Mouse (Mus musculus) neural tube, embryonic 11.5 days (tissue): Measurements from ENCODE around the gene Wdr74. TPM values are rescaled to one million over a fixed set of nuclear protein-coding genes. Genes with fewer than 3 reads are reported as not detected.

Experiments
- ATAC-seq: fragments of 200-750 bp; cut with Nextera tagmentation; 2 replicates; pipeline ENCODE4 v1.8.0; 2017; ENCODE audit warnings: moderate number of reproducible peaks, mild to moderate bottlenecking, moderate TSS enrichment, moderate library complexity; ENCODE audit not compliant: insufficient read depth, low FRiP score, low TSS enrichment
- DNase-seq: peaks from one replicate; pipeline ENCODE4 v3.0.0-alpha.2; 2015; ENCODE audit warnings: low spot score
- H3K27ac ChIP-seq: fragments of 300-500 bp; sonication (generic); 2 replicates; pipeline ENCODE4 v1.5.1; 2014; ENCODE audit warnings: low read depth, mild to moderate bottlenecking, low read length
- H3K27me3 ChIP-seq: fragments of 300-500 bp; sonication (generic); 2 replicates; pipeline ENCODE4 v1.6.1; 2014; ENCODE audit warnings: mild to moderate bottlenecking, low read length, mixed read lengths; ENCODE audit not compliant: control insufficient read depth, insufficient read depth
- H3K36me3 ChIP-seq: fragments of 300-500 bp; sonication (generic); 2 replicates; pipeline ENCODE4 v1.6.1; 2014; ENCODE audit warnings: mild to moderate bottlenecking, low read length, moderate library complexity, mixed read lengths; ENCODE audit not compliant: control insufficient read depth, insufficient read depth
- H3K4me1 ChIP-seq: fragments of 300-500 bp; sonication (generic); 2 replicates; pipeline ENCODE4 v1.6.1; 2014; ENCODE audit warnings: low read length, mixed read lengths; ENCODE audit not compliant: control insufficient read depth, insufficient read depth
- H3K4me2 ChIP-seq: fragments of 300-500 bp; sonication (generic); 2 replicates; pipeline ENCODE4 v1.6.1; 2014; ENCODE audit warnings: low read depth, mild to moderate bottlenecking, moderate library complexity
- H3K4me3 ChIP-seq: fragments of 300-500 bp; sonication (generic); 2 replicates; pipeline ENCODE4 v1.5.1; 2014; ENCODE audit warnings: low read depth, low read length
- H3K9ac ChIP-seq: fragments of 300-500 bp; sonication (generic); 2 replicates; pipeline ENCODE4 v1.6.1; 2014; ENCODE audit warnings: mild to moderate bottlenecking, low read length
- H3K9me3 ChIP-seq: fragments of 300-500 bp; sonication (generic); 2 replicates; pipeline ENCODE4 v1.6.1; 2016; ENCODE audit warnings: low read length; ENCODE audit not compliant: control insufficient read depth
- WGBS: fragments of 180-500 bp; shearing (Covaris S2); extraction: QIAGEN DNeasy Blood & Tissue Kit; methylation state at CpG from one replicate; pipeline ENCODE4 v1.1.7; 2014; 5-methylcytosine and 5-hydroxymethylcytosine counted together
- polyA plus RNA-seq: library from polyadenylated mRNA; unstranded; fragments of >200 nt; fragmentation: Nextera tagmentation; extraction: Ambion mirVana; gene quantifications from 2 replicates; pipeline ENCODE4 v1.2.1, GENCODE M21; 2014

Gene Wdr74
- polyA plus RNA-seq, 1 experiment from 2014 or later, result 92.8 TPM

DNA sequence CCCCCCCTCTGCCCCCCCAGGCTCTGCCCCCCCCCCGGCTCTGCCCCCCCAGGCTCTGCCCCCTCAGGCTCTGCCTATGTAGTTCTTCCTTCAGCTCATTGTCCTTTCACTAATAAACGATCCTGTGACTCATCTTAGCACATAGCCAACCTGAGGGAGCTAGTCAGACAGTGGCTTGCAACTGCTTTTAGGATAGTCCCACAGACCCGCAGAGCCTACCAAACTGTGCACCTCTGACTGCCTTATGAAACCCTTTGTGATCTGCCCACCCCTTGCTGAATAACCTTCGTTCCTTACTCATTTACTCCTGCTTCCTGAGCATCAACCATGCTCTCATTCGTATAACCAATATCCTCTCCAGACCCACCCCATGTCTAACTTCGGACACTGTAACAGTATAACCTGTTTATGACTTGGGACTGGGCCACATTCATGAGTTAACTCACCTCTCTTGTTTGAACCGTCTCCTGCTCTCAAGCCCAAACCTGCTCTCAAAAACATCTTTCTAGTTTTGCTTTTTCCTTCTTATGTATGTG, 29.4 kb upstream of the Wdr74 start:
- Histone ChIP-seq H3K9me3 (no peaks in the 10 kb centered on the region), H3K4me1 (no peaks in the 10 kb centered on the region; the same call in 1 of the 2 replicates), H3K9ac (no peak overlapping the region), H3K27ac (no peak overlapping the region), H3K27me3 (no peaks in the 10 kb centered on the region), H3K4me3 (no peak overlapping the region), H3K4me2 (no peak overlapping the region), H3K36me3 (peaks cover 18% of the 10 kb centered on the region)
- ATAC-seq (no peak), DNase-seq (no peak)
- whole genome bisulfite sequencing, result 84% methylated on average over 7 of the region's 7 CpGs

GRCm38 (mm10) chr19:8706930-8707329, 28.7 kb upstream of the Wdr74 start:
- H3K36me3 ChIP-seq, result peaks cover 20% of the 10 kb centered on the region
- DNase-seq, result no peak
- WGBS, result 98% methylated on average over 7 of the region's 7 CpGs

GRCm38 (mm10) chr19:8708954-8709353, 26.7 kb upstream of the Wdr74 start:
- DNase-seq, result no peak
- WGBS, result 93% methylated on average over 8 of the region's 8 CpGs
- H3K36me3 ChIP-seq, result peaks cover 20% of the 10 kb centered on the region

More at GRCm38 (mm10) chr19:8706930-8707329, 28.7 kb upstream of the Wdr74 start:
- ATAC-seq, result no peak
- no peak overlapping the region for H3K9ac ChIP-seq
- H3K27me3 ChIP-seq, result no peaks in the 10 kb centered on the region
- no peaks in the 10 kb centered on the region for H3K9me3 ChIP-seq
- no peak overlapping the region for H3K4me2 ChIP-seq
- peaks cover 6% of the 10 kb centered on the region for H3K4me1 ChIP-seq
- H3K27ac ChIP-seq, result no peak overlapping the region
- no peak overlapping the region for H3K4me3 ChIP-seq

DNA sequence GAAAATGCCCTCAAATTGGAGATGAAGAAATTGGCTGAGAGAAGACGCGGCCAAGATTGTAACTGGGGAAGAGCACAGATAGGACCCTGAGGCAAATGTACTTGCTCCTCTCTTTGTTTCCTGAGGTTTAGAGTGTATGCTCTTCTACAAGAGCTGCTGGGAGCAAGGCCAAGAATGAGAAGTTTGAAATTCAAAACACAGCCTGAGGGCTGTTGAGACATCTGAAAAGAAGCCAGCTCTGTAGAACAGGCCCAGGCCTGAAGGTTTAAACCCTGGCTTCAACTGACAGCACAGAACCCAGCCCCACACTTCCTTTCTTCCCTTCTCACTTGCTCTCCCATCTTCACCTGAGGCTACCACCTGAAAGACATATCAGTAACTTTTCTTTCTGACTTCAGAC, 25.6 kb upstream of the Wdr74 start:
- Histone ChIP-seq H3K27ac (no peak overlapping the region), H3K9me3 (no peaks in the 10 kb centered on the region), H3K4me2 (no peak overlapping the region), H3K27me3 (no peaks in the 10 kb centered on the region), H3K9ac (no peak overlapping the region), H3K36me3 (peaks cover 20% of the 10 kb centered on the region), H3K4me1 (peaks cover 15% of the 10 kb centered on the region), H3K4me3 (no peak overlapping the region)
- WGBS, result 95% methylated on average over 2 of the region's 2 CpGs
- no peak for ATAC-seq
- no peak for DNase-seq

More at GRCm38 (mm10) chr19:8708954-8709353, 26.7 kb upstream of the Wdr74 start:
- H3K27me3 ChIP-seq, result no peaks in the 10 kb centered on the region
- H3K27ac ChIP-seq, result no peak overlapping the region
- no peaks in the 10 kb centered on the region for H3K9me3 ChIP-seq
- H3K4me1 ChIP-seq, result peaks cover 11% of the 10 kb centered on the region
- H3K9ac ChIP-seq, result no peak overlapping the region
- H3K4me2 ChIP-seq, result no peak overlapping the region
- H3K4me3 ChIP-seq, result no peak overlapping the region
- no peak for ATAC-seq

GRCm38 (mm10) chr19:8711506-8711905, 24.1 kb upstream of the Wdr74 start:
- Histone ChIP-seq H3K36me3 (peaks cover 20% of the 10 kb centered on the region), H3K27ac (no peak overlapping the region), H3K4me3 (peak overlapping the region; percentile 91; the same call in 1 of the 2 replicates), H3K9ac (0 out of 2 replicates have a peak overlapping the region, but pooled peaks have one; percentile 94), H3K9me3 (no peaks in the 10 kb centered on the region), H3K27me3 (no peaks in the 10 kb centered on the region), H3K4me2 (peak overlapping the region; percentile 74), H3K4me1 (peaks cover 15% of the 10 kb centered on the region)
- ATAC-seq (no peak), DNase-seq (no peak)
- 81% methylated on average over 4 of the region's 4 CpGs for WGBS

DNA sequence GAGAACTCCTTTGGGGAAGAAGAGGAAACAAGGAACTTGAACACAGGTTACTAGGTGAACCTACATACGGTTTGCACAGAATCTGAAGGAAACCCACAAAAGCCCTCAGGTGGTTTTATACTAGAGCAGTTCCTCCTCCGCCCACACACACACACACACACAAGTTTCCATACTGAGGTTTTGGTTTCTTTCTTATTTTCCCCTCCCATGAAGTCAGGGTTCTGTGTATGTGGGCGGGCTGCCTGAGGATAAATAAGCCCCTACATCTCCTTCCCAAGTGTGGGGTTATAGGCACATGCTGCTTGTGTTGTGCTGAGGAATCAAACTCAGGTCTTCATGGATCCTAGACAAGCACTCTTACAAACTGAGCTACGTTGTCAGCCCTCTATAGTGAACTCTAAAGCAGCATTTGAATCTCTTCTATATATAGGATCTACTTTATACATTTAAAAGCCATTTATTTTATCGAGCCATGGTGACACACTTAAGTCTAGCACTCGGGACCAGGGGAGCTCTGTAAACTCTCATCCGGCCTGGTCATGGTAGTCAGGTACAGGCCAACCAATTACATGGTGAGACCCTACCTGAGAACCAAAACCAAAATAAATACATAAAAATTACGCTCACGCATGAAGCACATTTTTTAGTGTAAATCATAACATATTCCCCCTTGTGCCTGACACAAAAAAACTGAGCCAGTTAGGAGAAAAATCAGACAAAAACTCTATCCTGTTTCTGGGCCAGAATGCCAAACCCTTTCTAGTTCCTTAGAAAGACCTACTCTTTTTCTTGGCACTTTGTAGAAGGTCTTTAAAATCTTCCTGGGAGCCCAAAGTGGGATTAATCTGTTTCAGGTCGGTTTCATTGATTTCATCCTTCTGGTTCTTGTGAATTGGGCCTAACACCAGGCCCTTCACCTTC, 23.4 kb upstream of the Wdr74 start:
- ATAC-seq, result no peak
- peak overlapping the region; percentile 88 for H3K27ac ChIP-seq
- peaks cover 15% of the 10 kb centered on the region for H3K4me1 ChIP-seq
- H3K4me2 ChIP-seq, result peak overlapping the region; percentile 74
- 63% methylated on average over 10 of the region's 10 CpGs for WGBS
- peak overlapping the region; percentile 94 for H3K9ac ChIP-seq
- H3K36me3 ChIP-seq, result peaks cover 20% of the 10 kb centered on the region
- peak overlapping the region; percentile 91 for H3K4me3 ChIP-seq
- no peaks in the 10 kb centered on the region for H3K9me3 ChIP-seq
- no peak for DNase-seq
- no peaks in the 10 kb centered on the region for H3K27me3 ChIP-seq

DNA sequence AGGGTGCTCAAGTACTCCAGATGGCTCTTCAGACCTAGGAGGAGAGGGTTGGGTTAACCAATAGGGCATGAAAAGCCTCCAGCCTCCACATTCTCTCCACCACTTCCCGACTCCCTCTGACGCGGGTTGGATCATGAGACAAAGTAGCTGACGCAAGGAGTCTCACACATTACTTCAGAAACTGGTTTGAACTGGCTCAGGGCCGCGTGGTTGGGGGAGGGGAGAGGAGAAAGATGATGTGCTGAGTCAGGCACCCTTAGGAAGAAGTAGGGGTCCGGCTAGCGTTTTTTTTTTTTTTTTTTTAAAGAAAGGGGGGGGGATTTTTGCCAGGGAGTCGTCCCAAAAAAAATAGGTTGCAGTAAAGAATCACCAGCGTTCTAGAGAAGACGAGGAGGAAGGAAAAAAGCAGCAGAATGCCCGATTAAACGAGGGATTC, 22.7 kb upstream of the Wdr74 start:
- peak; percentile 80 for ATAC-seq
- peaks cover 16% of the 10 kb centered on the region for H3K36me3 ChIP-seq
- H3K9ac ChIP-seq, result peak overlapping the region; percentile 94
- under 1% methylated on average over 13 of the region's 13 CpGs for whole genome bisulfite sequencing
- H3K4me2 ChIP-seq, result peak overlapping the region; percentile 74
- peak; percentile 90 for DNase-seq
- peak overlapping the region; percentile 88 for H3K27ac ChIP-seq
- peak overlapping the region; percentile 91 for H3K4me3 ChIP-seq
- no peaks in the 10 kb centered on the region for H3K9me3 ChIP-seq
- peaks cover 15% of the 10 kb centered on the region for H3K4me1 ChIP-seq
- H3K27me3 ChIP-seq, result no peaks in the 10 kb centered on the region

GRCm38 (mm10) chr19:8713306-8713996, 22.2 kb upstream of the Wdr74 start:
- DNase-seq, result peak; percentile 92

More at GRCm38 (mm10) chr19:8713306-8713996, 22.2 kb upstream of the Wdr74 start:
- peak overlapping the region; percentile 74 for H3K4me2 ChIP-seq
- ATAC-seq, result peak; percentile 93
- no peaks in the 10 kb centered on the region for H3K27me3 ChIP-seq
- peak overlapping the region; percentile 94 for H3K9ac ChIP-seq
- peak overlapping the region; percentile 91 for H3K4me3 ChIP-seq
- peak overlapping the region; percentile 88 for H3K27ac ChIP-seq
- under 1% methylated on average over 44 of the region's 51 CpGs for WGBS
- no peaks in the 10 kb centered on the region for H3K9me3 ChIP-seq
- peaks cover 10% of the 10 kb centered on the region for H3K36me3 ChIP-seq
- peaks cover 15% of the 10 kb centered on the region for H3K4me1 ChIP-seq
